Comparison of ENCODE assay signal across 14 mouse cellular contexts in the genomic region with DNA sequence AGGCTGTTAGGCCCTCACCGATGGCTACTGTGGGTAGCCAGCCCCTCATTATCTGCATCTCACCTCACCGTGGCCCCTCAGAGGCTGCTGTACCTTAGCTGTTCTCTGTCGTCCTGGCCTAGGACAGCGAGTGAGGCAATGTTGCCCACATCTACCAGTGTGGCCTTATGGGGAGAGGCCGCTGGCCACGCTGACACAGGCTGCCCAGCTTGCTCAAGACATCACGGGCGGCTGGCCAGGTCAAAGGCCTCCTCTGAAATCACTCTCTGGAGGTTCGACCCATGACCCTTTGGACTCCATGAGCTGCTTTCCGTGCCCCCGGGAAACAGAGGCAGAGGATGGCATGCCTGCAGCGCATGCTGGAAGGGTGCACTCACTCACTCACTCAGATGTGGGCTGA. TPM values are rescaled to one million over a fixed set of nuclear protein-coding genes. Genes with fewer than 3 reads are reported as not detected.
DNase-seq lines count a peak whose midpoint lies in the region; ATAC-seq lines count a peak whose summit lies in the region.
"Had no signal": no experiment of that assay in that cellular context is flagged by ENCODE, and none has a peak within 500 bp of the region (broad histone marks: within the 10 kb centered on the region; RNA-seq: fewer than 3 reads in every experiment).

No protein-coding gene starts in this region.

- peaks cover 6% of the 10 kb centered on the region for H3K4me1 ChIP-seq in limb, embryonic 13.5 days
- peaks cover 10% of the 10 kb centered on the region for H3K4me1 ChIP-seq in limb, embryonic 10.5 days

- no peak for ATAC-seq in limb, embryonic 13.5 days (ENCODE audit: low FRiP score, low read depth)
- ATAC-seq: intestine, embryonic 15.5 days had no signal

- H3K4me3 ChIP-seq in limb, embryonic 13.5 days: no peak overlapping the region
- no peak overlapping the region for H3K4me3 ChIP-seq in limb, embryonic 10.5 days
- H3K4me3 ChIP-seq: forebrain, embryonic 12.5 days; intestine, embryonic 15.5 days had no signal

- H3K4me2 ChIP-seq in limb, embryonic 13.5 days (replicated peaks): no peak overlapping the region
- H3K4me2 ChIP-seq: forebrain, embryonic 12.5 days; intestine, embryonic 15.5 days had no signal

- H3K36me3 ChIP-seq in limb, embryonic 13.5 days: peaks cover 7% of the 10 kb centered on the region; the same call in 1 of the 2 replicates
- H3K36me3 ChIP-seq in limb, embryonic 10.5 days: peaks cover 10% of the 10 kb centered on the region
- H3K36me3 ChIP-seq: forebrain, embryonic 12.5 days; intestine, embryonic 15.5 days had no signal

- peak overlapping the region; percentile 25; the same call in 1 of the 2 replicates for H3K9ac ChIP-seq in limb, embryonic 13.5 days
- H3K9ac ChIP-seq: forebrain, embryonic 12.5 days; intestine, embryonic 15.5 days had no signal

- DNase-seq in gastrocnemius, postnatal 14 days: peak; percentile 4
- DNase-seq in gastrocnemius, postnatal 4 days (ENCODE audit: low spot score in 2 of 2): no peak
- DNase-seq in limb, embryonic 10.5 days (ENCODE audit: low spot score): no peak
- peak; percentile 59 to 66 for DNase-seq in adrenal gland, postnatal 36 days
- DNase-seq in kidney, postnatal 36 days: peak; percentile 75 to 85
- no peak for DNase-seq in embryo, embryonic 9.5 days (ENCODE audit: extremely low spot score)
- DNase-seq: cerebellum, postnatal 36 days; heart, adult 18-20 months; heart, postnatal 4 days; left cerebral cortex, postnatal 4 days; right cerebral cortex, postnatal 14 days had no signal

- H3K9me3 ChIP-seq in limb, embryonic 13.5 days: no peaks in the 10 kb centered on the region
- H3K9me3 ChIP-seq in limb, embryonic 10.5 days (replicated peaks): no peaks in the 10 kb centered on the region
- H3K9me3 ChIP-seq: forebrain, embryonic 12.5 days; intestine, embryonic 15.5 days had no signal

- H3K27ac ChIP-seq in limb, embryonic 13.5 days: no peak overlapping the region
- H3K27ac ChIP-seq in limb, embryonic 10.5 days: no peak overlapping the region
- H3K27ac ChIP-seq: forebrain, embryonic 12.5 days; intestine, embryonic 15.5 days had no signal

- WGBS in limb, embryonic 13.5 days: 86% methylated on average over 12 of the region's 12 CpGs
- WGBS in limb, embryonic 10.5 days: 85% methylated on average over 12 of the region's 12 CpGs

- H3K27me3 ChIP-seq in limb, embryonic 13.5 days: no peaks in the 10 kb centered on the region
- no peaks in the 10 kb centered on the region for H3K27me3 ChIP-seq in limb, embryonic 10.5 days (ENCODE audit: low read depth, poor library complexity, severe bottlenecking)
- H3K27me3 ChIP-seq: forebrain, embryonic 12.5 days; intestine, embryonic 15.5 days had no signal

- intact Hi-C loops in gastrocnemius, postnatal 14 days (cut with DNase I; ENCODE audit: low total_unique reads): no loop called here

RNA-seq across cellular contexts. Expression of gene Fasn, which starts 6.3 kb away (rescaled TPM):
- 10 to 100 TPM; 13.9 to 19.4 TPM for total RNA-seq in gastrocnemius, postnatal 14 days (2021)
- 10 to 100 TPM; 48.6 to 49.9 TPM for total RNA-seq in gastrocnemius, postnatal 4 days (2021)
- 49.8 and 53.9 TPM in 2 replicates for polyA plus RNA-seq in limb, embryonic 13.5 days (2015; fragmentation: Nextera tagmentation; extraction: Ambion mirVana)
- 125 and 139 TPM in 2 replicates for polyA plus RNA-seq in limb, embryonic 10.5 days (2016; fragmentation: Nextera tagmentation; extraction: Ambion mirVana)
- total RNA-seq in adrenal gland, postnatal 36 days (2021): 1,000 to 10,000 TPM; 1,954 to 2,603 TPM

RNA-seq across cellular contexts. Expression of gene Dus1l, which starts 34.5 kb away (rescaled TPM):
- total RNA-seq in gastrocnemius, postnatal 14 days (2021): 10 to 100 TPM; 35.2 to 37.4 TPM
- total RNA-seq in gastrocnemius, postnatal 4 days (2021): 10 to 100 TPM; 37.8 TPM
- 66.6 TPM in 2 replicates for polyA plus RNA-seq in limb, embryonic 13.5 days (2015; fragmentation: Nextera tagmentation; extraction: Ambion mirVana)
- 122 and 136 TPM in 2 replicates for polyA plus RNA-seq in limb, embryonic 10.5 days (2016; fragmentation: Nextera tagmentation; extraction: Ambion mirVana)
- total RNA-seq in adrenal gland, postnatal 36 days (2021): 10 to 100 TPM; 57.2 to 59.6 TPM

RNA-seq across cellular contexts. Expression of gene Gps1, which starts 46.6 kb away (rescaled TPM):
- 10 to 100 TPM; 49.5 to 51.8 TPM for total RNA-seq in gastrocnemius, postnatal 14 days (2021)
- total RNA-seq in gastrocnemius, postnatal 4 days (2021): 10 to 100 TPM; 67.1 to 70.9 TPM
- 240 and 241 TPM in 2 replicates for polyA plus RNA-seq in limb, embryonic 13.5 days (2015; fragmentation: Nextera tagmentation; extraction: Ambion mirVana)
- 269 and 270 TPM in 2 replicates for polyA plus RNA-seq in limb, embryonic 10.5 days (2016; fragmentation: Nextera tagmentation; extraction: Ambion mirVana)
- 100 to 1,000 TPM; 139 to 142 TPM for total RNA-seq in adrenal gland, postnatal 36 days (2021)

RNA-seq across cellular contexts. Expression of gene Rfng, which starts 46.7 kb away (rescaled TPM):
- 1 to 10 TPM; 6.7 to 7.9 TPM for total RNA-seq in gastrocnemius, postnatal 14 days (2021)
- 10 to 100 TPM in 1 of 2 experiments, 1 to 10 TPM in 1; 8.3 to 10.9 TPM for total RNA-seq in gastrocnemius, postnatal 4 days (2021)
- 43.8 and 48.4 TPM in 2 replicates for polyA plus RNA-seq in limb, embryonic 13.5 days (2015; fragmentation: Nextera tagmentation; extraction: Ambion mirVana)
- 35.7 and 40.4 TPM in 2 replicates for polyA plus RNA-seq in limb, embryonic 10.5 days (2016; fragmentation: Nextera tagmentation; extraction: Ambion mirVana)
- total RNA-seq in adrenal gland, postnatal 36 days (2021): 10 to 100 TPM; 19.2 to 19.7 TPM

Comparison
In these comparisons a context has a peak if more than half of its experiments do, and no peak if none do; other contexts are left out.
1. DNase-seq: peak in gastrocnemius, postnatal 14 days (single experiment), adrenal gland, postnatal 36 days (2 of 2) and kidney, postnatal 36 days (2 of 2); none in gastrocnemius, postnatal 4 days (0 of 2), limb, embryonic 10.5 days (single experiment) and embryo, embryonic 9.5 days (single experiment).
2. RNA of gene Fasn, which starts 6.3 kb away (total RNA-seq): 1,954 to 2,603 TPM in adrenal gland, postnatal 36 days; 48.6 to 49.9 TPM in gastrocnemius, postnatal 4 days and 13.9 to 19.4 TPM in gastrocnemius, postnatal 14 days; every median in the first group is over 10 times any median in the second.